Mouse (Mus musculus) embryonic facial prominence, embryonic 10.5 days (tissue): ENCODE data around the gene Capza2. TPM values are rescaled to one million over a fixed set of nuclear protein-coding genes. Genes with fewer than 3 reads are reported as not detected.
"Not testable (repeated sequence)": the region's sequence is repeated elsewhere in the genome, so short reads cannot be mapped to it uniquely, and the experiment has no call there.

Experiments
- DNase-seq: peaks from one replicate; pipeline ENCODE4 v3.0.0-alpha.2; 2017; ENCODE audit warnings: low spot score
- H3K27ac ChIP-seq: fragments of 300-500 bp; sonication (generic); replicated peaks from 2 replicates; pipeline ENCODE4 v1.5.1; 2016; ENCODE audit warnings: mild to moderate bottlenecking
- H3K27me3 ChIP-seq: fragments of 300-500 bp; sonication (generic); replicated peaks from 2 replicates; pipeline ENCODE4 v1.6.1; 2016; ENCODE audit warnings: low read depth, mild to moderate bottlenecking; ENCODE audit not compliant: poor library complexity, severe bottlenecking
- H3K36me3 ChIP-seq: fragments of 300-500 bp; sonication (generic); replicated peaks from 2 replicates; pipeline ENCODE4 v1.6.1; 2016; ENCODE audit warnings: mild to moderate bottlenecking, moderate library complexity
- H3K4me1 ChIP-seq: fragments of 300-500 bp; sonication (generic); 2 replicates; pipeline ENCODE4 v1.6.1; 2016
- H3K4me3 ChIP-seq: fragments of 300-500 bp; sonication (generic); 2 replicates; pipeline ENCODE4 v1.5.1; 2016; ENCODE audit warnings: mild to moderate bottlenecking, moderate library complexity
- H3K9me3 ChIP-seq: fragments of 300-500 bp; sonication (generic); 2 replicates; pipeline ENCODE4 v1.6.1; 2016; ENCODE audit warnings: mild to moderate bottlenecking
- WGBS: fragments of 180-500 bp; shearing (Covaris S2); methylation state at CpG from one replicate; pipeline ENCODE4 v1.1.7; 2016; 5-methylcytosine and 5-hydroxymethylcytosine counted together
- polyA plus RNA-seq: library from polyadenylated mRNA; unstranded; fragments of >200 nt; fragmentation: Nextera tagmentation; extraction: Ambion mirVana; gene quantifications from 2 replicates; pipeline ENCODE4 v1.2.1, GENCODE M21; 2016

Capza2 gene
- polyA plus RNA-seq, 1 experiment from 2014 or later: 199 TPM

- H3K4me3 ChIP-seq: peak overlapping the region; percentile 79
- peak; percentile 78 for DNase-seq
- under 1% methylated on average over 97 of the region's 97 CpGs for WGBS
- peaks cover 13% of the 10 kb centered on the region; the same call in 1 of the 2 replicates for H3K36me3 ChIP-seq
- H3K4me1 ChIP-seq: peaks cover 16% of the 10 kb centered on the region
- H3K27me3 ChIP-seq: no peaks in the 10 kb centered on the region
- peak overlapping the region; percentile 97 for H3K27ac ChIP-seq
- H3K9me3 ChIP-seq: no peaks in the 10 kb centered on the region
Measured at GRCm38 (mm10) chr6:17693726-17694549, 57.9 kb downstream of the Capza2 start.

GRCm38 (mm10) chr6:17694550-17694951, 58.5 kb downstream of the Capza2 start:
- DNase-seq: peak; percentile 78
- H3K9me3 ChIP-seq: no peaks in the 10 kb centered on the region
- peak overlapping the region; percentile 79 for H3K4me3 ChIP-seq
- peak overlapping the region; percentile 97 for H3K27ac ChIP-seq
- peaks cover 13% of the 10 kb centered on the region; the same call in 1 of the 2 replicates for H3K36me3 ChIP-seq
- peaks cover 16% of the 10 kb centered on the region for H3K4me1 ChIP-seq
- no peaks in the 10 kb centered on the region for H3K27me3 ChIP-seq
- WGBS: under 1% methylated on average over 46 of the region's 46 CpGs

- Histone ChIP-seq H3K27me3 (no peaks in the 10 kb centered on the region), H3K27ac (no peak overlapping the region), H3K9me3 (no peaks in the 10 kb centered on the region), H3K36me3 (peaks cover 13% of the 10 kb centered on the region; the same call in 1 of the 2 replicates), H3K4me3 (no peak overlapping the region), H3K4me1 (peaks cover 21% of the 10 kb centered on the region)
- DNase-seq: peak; percentile 56
- 58% methylated on average over 5 of the region's 5 CpGs for WGBS
Measured at GRCm38 (mm10) chr6:17696321-17696734, 60.3 kb downstream of the Capza2 start.

- H3K27me3 ChIP-seq: no peaks in the 10 kb centered on the region
- H3K36me3 ChIP-seq: peaks cover 13% of the 10 kb centered on the region; the same call in 1 of the 2 replicates
- no peak overlapping the region for H3K27ac ChIP-seq
- DNase-seq: no peak
- H3K4me3 ChIP-seq: no peak overlapping the region
- peaks cover 6% of the 10 kb centered on the region; the same call in 1 of the 2 replicates for H3K4me1 ChIP-seq
- 75% methylated on average over 7 of the region's 7 CpGs for WGBS
- no peaks in the 10 kb centered on the region for H3K9me3 ChIP-seq
Measured at GRCm38 (mm10) chr6:17700936-17701612, 65.0 kb downstream of the Capza2 start.

GRCm38 (mm10) chr6:17704038-17704437, 68.0 kb downstream of the Capza2 start:
- not testable (repeated sequence) for H3K4me1 ChIP-seq, H3K4me3 ChIP-seq, H3K9me3 ChIP-seq, DNase-seq, H3K36me3 ChIP-seq, H3K27me3 ChIP-seq, H3K27ac ChIP-seq
- 80% methylated on average over 1 of the region's 1 CpGs for WGBS

GRCm38 (mm10) chr6:17705973-17706372, 69.9 kb downstream of the Capza2 start:
- H3K27me3 ChIP-seq: no peaks in the 10 kb centered on the region
- DNase-seq: no peak
- H3K27ac ChIP-seq: no peak overlapping the region
- 0 out of 2 replicates have a peak, but pooled peaks cover 4% of the 10 kb centered on the region for H3K4me1 ChIP-seq
- H3K36me3 ChIP-seq: no peaks in the 10 kb centered on the region
- H3K4me3 ChIP-seq: no peak overlapping the region
- 88% methylated on average over 3 of the region's 3 CpGs for WGBS
- H3K9me3 ChIP-seq: no peaks in the 10 kb centered on the region

Other genes with a start within 250 kb of the Capza2 start
- gene Met, start 172.4 kb upstream of the Capza2 start, polyA plus RNA-seq: 1.9 and 2.0 TPM in 2 replicates
- 19.0 and 21.7 TPM in 2 replicates for gene St7, start 56.7 kb downstream of the Capza2 start, polyA plus RNA-seq